Mouse (Mus musculus): ENCODE results near the gene Fstl1.

Fstl1 gene

DNA sequence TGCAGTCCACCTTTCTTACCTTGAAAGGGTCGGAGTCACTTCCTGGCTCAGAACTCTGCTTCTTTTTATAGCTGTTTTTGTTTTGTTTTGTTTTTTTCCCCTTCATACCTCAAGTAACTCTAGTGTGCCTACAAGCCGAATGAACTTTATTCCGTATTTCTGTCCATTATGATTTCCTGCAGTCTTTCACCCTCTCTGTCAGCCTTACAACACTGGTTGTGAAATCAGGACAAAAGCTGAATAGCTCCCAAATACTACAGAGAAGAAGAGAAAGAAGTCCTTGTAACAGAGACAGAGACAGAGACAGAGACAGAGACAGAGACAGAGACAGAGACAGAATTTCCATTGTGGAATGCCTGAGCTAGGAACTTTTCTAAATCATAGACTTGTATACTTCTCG is 41.3 kb downstream of the Fstl1 start:
- no peak for ATAC-seq (ENCODE audit: low TSS enrichment)

DNA sequence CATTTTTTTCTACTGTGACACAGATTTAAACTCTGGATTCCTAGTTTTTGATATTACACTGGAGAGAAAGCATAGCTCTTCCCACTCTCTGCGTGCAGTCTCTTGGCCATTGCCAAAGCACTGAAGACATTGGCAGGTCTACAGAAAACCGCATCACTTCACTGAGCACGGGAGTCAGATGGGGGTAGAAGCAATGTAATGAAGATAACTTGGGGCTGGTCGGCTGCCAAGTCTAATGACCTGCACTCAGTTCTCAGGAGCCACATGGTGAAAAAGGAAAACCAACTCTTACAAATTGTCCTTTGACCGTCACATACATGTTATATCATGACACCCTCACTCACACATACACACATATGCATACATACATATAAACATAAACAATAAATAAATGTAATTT is 47.3 kb downstream of the Fstl1 start:
- ATAC-seq (ENCODE audit: low TSS enrichment) = 0 out of 2 replicates have a peak, but pooled peaks have one; percentile 26

DNA sequence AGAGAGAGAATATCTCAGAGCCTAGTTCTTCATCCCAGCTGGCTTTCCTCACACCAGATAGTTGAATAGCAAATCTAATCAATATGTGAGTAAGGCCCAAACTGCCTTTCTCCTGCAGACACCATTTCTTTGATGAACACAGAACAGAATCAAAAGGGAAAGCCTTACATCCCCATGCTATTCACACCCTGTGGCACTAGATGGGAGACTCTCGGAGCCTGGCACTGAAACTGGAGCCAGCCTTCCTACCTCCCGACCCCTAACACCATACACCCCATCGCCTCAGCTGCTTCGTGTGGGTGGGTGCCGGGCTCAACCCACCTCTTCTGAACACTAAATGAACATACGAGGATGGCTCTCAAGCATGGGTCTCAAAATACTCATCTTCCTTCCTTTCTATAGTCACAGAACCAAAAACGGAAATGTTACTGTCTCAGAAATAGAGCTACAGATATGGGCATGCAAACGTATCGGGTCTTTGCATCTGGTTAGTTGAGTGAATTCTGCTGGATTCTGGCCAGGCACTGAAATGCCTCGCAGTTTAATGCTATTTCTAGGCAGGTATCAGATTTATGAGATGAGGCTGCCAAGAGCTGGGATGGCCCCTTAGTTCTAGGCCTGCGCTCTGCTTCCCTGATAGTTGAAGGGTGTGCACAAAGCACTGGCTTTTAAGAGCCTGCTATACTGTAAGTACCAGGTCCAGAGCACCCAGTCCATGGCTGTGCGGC is 48.3 kb downstream of the Fstl1 start:
- ATAC-seq (ENCODE audit: low TSS enrichment) = peak; percentile 75

DNA sequence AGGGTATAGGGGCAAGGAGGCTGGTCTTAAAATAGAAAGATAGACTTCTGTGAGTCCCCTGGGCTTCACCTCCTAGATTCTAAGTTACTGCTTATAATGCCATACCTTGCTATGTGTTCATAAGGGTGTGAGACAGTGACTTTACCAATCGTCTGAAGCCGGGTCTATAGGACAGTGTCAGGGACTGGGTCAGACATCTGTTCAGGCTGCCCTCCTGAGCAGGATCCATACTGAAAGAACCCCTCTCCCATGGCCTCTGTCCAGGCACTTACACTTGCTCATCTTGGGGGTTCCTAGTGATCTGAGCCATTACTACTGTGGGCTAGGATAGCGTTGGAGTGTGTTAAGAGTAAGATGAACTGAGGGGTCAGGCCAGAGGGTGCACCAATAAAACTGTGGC is 49.6 kb downstream of the Fstl1 start:
- no peak for ATAC-seq (ENCODE audit: low TSS enrichment)

DNA sequence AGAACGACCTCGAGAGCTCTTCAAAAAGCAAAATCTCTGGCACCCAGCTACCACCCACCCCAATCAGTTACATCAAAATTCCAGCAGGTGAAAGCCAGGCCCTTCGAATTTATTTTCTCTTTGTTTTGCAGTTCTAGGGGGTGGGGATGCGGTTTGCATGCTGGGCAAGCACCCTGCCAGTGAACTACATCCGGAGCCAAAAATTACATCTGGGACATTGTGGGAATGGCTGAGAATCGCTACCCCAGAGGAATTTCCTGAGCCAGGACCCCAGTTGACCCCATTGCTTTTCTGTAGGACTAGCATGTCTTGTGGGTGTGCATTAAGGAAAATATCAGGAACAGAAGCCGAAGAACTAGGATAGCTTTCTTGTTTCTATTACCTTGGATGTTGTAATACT is 54.4 kb downstream of the Fstl1 start:
- ATAC-seq (ENCODE audit: low TSS enrichment) = no peak

DNA sequence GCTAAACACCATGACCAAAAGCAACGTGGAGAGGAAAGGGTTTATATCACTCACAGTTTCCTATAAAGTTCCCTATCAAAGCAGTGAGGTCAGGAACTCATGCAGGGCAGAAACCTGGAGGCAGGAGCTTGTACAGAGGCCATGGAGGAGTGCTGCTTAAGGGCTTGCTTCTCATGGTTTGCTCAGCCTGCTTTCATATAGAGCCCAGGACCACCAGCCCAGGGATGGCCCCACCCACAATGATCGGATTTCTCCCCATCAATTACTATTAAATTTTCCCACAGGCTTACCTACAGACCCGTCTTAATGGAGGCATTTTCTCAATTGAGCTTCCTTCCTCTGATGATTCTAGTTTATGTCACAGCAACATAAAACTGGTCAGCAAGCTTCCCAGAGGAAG is 60.9 kb downstream of the Fstl1 start:
- no peak for ATAC-seq (ENCODE audit: low TSS enrichment)

DNA sequence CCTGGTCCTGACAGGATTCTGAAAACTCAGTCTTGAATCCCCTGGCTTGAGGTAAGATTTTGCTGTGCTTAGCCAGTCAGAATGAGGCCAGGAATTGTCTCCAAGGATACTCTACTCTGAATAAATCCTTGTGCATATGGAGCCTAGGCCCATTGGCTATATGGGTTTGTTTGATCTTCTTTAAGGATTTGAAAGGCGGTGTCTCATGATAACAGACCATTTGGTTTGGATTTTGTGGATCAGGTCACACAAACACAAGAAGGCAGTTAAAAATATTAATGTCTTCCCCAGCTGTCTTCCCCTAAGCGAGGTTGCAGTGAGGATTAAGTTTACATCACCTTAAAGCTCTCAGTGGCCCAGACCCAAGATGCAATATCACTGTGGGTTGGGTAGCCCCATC is 65.8 kb downstream of the Fstl1 start:
- ATAC-seq (ENCODE audit: low TSS enrichment) = no peak

DNA sequence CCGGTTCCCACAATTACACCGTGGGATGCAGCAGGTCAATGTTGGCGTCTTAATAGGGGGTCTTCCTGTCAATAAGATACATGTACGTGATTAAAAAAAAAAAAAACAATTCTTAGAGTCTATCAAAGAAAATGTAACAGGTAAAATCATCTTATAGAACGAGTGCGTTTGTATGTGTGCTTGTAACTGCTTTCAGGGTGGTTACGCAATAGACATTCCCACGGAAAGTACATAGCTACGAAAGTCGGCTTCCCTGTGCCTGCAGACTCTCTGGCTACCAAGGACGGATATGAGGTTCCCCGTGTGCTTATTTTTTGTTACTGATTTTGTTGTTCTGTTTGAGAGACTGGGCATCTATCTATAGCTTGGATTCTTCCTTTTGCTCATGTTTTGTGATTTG is 67.1 kb downstream of the Fstl1 start:
- no peak for ATAC-seq (ENCODE audit: low TSS enrichment)

DNA sequence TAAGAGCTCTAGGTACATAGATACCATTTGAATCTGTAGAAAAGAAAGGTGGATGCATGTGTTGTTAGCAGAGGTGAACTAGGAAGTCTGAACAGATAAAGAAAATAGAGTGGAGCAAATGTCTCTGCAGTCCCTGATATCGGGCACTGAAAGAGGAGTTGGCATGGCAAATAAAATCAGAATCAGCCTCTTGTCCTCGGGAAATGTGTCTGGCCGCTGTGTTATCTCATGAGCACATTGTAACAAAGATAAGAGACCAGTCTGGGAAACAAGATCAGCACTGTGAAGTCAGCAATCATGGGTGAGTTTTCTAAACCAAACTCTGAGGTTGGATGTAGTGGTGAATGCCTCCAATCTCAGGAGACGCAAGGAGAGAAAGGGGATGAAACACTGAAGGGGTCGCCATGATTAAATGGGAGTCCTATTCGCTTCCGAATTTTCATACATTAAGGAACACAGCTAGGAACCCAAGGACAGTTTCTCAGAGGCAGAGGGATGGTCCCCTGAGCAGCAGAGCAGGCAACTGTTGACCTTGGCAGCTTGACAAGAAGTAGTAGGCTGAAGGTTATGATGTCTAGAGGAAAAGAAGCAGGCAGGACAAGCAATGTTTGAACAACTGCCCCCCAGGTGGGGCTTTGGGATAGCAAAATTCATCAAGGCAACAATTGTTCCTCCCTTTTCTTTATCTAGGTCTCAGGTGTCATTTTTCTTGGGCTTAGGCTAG is 68.7 kb downstream of the Fstl1 start:
- ATAC-seq (ENCODE audit: low TSS enrichment) = no peak

DNA sequence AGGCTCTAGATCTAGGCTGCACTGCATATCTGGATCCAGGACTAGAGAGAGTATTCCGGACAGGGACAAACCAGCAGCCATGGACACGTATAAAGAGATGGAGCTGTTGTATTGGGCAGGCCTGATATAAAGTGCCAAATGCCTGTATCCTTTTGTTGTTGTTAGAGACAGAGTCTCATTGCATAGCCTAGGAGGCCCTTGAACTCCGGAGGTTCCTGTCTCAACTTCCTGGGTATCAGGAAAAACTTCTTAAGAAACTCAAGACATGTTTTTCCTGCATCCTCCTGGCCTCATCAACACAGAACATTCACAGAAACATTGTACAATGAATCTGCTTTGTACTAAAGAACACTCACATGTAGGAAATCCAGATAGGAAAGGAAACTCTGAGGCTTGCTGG is 70.4 kb downstream of the Fstl1 start:
- ATAC-seq (ENCODE audit: low TSS enrichment) = no peak

DNA sequence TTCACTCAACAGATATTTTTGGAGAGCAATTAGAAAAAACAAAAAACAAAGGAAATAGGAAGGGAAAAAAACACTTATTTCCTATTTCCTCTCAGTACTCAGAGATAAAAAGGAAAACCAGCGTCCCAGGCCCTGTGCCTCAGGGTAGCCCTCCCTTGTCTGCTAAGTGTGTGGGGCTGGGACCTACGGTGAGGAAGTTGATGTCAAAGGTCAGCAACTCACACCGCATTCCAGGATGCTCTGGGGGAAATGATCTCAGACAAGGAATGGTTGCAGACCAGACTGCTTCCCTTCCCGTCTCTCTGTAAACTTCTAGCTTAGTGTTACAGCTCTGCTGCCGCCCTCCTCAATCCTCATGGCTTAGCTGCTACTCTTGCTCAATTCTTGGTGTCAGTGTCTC is 74.7 kb downstream of the Fstl1 start:
- ATAC-seq (ENCODE audit: low TSS enrichment) = no peak

DNA sequence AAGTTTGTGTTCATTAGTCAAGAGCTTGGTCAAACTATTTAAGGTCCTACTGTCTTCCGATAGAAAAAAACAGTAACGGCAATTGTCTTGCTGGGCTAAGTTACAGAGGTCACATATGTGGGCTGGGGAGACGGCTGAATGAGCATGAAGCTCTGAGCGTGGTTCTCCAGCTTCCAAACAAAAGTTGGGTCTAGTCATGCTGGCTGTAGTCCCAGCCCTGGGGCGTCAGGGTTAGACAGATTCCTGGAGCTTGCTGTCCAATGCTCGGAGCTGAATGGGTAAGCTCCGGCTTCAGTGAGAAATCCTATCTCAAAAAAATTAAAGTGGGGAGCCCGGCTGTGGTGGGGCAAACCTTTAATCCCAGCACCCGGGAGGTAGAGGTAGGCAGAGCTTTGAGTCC is 76.6 kb downstream of the Fstl1 start:
- no peak for ATAC-seq (ENCODE audit: low TSS enrichment)

DNA sequence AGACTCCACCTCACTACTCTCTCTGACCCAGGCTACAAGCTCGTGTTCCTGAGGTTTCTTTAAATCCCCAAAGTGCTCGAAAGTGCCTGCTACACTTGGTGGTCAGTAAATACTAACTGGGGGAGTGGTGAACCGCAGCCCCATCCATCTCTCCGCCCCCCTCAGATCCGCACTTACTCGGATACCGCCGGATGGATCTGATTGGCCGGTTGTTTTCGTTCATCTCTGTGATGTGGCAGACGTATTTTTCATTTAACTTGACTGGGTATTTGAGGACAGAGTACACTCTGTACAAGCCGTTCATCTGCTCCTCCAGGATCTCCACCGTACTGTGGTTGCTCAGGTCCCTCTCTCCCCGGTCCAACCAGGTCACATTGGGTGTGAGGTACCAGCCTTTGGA is 77.4 kb downstream of the Fstl1 start:
- ATAC-seq (ENCODE audit: low TSS enrichment) = no peak

DNA sequence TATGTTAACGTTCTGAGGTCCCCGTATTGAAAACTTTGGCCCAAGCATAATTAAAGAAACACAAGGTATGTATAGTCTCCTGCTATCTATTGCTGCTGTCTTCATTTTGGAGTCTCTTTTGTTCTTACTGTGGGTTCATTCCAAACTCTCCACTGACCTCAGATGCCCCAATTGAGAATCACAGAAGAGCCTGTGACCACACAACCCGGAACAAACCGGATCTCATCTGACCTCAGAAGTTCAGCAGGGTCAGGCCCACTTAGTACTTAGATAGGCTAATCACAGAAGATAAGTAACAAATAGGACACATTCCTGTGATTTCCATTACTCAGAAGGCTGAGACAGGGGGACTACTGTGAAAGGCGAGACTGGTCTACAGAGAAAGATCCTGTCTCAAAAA is 77.9 kb downstream of the Fstl1 start:
- no peak for ATAC-seq (ENCODE audit: low TSS enrichment)

DNA sequence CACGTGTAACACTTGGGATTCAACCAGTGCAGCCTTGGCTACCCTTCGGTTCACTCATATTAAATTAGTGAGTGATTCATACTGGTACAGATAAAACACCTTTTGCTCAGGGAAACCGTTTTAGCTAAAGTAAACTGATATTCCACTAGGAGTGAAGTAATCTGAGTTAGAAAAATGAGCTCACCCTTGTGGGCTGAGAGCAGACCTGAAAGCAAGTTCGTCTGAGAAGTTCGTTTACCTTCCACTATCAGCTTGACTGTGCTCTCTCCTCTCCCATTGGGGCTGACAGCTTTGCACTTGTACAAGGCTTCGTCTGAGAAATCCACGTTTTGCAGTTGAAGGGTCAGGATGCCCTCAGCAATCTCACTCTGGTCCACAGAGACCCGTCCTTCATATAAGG is 78.9 kb downstream of the Fstl1 start:
- no peak for ATAC-seq (ENCODE audit: low TSS enrichment)

DNA sequence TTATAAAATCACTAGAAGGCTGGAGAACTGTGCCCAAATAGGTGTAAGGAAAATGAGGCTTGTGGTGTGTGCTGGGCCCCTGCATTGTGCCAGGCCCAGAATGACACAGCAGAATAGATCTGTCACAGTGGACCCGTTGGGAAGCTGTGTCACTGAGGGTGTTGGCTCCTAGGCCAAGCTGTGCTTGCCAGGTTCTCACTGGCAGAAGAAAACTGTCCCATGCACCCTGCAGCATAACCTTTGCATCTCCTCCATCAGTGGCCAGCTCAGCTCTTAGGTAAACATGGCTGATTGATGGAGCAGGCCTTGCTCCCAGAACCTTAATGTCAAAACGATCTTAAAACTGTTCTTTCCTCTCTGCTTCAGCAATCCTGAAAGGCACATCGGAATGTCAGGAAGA is 79.7 kb downstream of the Fstl1 start:
- no peak for ATAC-seq (ENCODE audit: low TSS enrichment)

DNA sequence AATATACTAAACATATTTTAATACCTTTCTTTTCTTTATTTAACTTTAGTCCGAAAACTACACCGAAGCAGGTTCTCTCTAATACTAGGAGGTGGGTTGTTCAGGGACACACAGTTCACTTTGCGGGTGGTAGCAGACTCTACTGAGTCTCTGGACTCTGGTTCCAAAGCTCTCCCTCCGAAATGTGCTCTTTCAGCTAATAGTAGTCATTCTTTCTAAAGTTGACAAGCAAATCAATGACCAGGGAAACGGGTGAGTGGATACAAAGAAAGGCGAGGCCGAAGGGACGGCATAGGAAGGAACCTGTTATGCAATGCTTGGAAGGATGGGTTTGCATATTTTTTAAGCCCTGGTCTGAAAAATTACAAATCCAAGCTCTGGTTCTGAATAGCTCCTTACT is 80.8 kb downstream of the Fstl1 start:
- ATAC-seq (ENCODE audit: low TSS enrichment) = no peak

DNA sequence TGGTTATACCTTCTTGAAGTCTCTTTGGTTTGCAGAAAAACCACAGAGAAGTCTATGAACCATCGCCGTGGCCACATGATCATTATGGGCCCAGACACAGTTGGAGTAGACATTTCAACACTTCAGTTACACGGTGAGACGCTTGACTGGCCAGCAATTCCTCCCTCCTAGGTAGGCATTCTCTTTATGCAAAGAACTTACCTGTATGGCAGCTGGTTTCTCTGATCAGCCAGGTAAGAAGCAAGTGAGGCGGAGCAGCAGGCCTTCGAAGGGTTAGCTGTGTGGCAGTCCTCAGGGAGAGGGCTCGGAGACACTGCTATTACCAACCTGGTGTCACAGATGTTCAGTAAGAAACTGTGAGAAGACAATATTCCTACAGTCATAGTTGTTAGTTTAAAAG is 83.5 kb downstream of the Fstl1 start:
- ATAC-seq (ENCODE audit: low TSS enrichment) = no peak

DNA sequence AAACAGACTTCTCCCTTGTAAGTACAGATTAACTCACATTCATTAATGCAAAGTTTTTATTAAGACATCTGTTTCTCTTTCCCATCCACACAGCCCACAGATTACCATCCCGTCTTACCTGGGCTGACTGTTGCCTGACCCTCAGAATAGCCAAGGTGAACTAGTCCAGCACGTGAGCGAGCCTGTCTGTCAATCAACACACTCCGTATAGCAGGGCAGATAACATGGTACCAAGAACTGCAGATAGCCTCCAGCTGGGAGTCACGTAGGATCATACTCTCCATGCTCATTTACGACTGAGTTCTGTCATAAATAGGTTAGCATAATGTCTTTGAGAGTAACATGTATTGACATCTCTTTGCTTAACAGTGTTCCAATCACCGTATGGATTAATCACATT is 84.4 kb downstream of the Fstl1 start, which contains the start of gene Gm36028:
Gm36028 (minus strand) TSS at position 118 of the 400 bp plus-strand sequence.
- ATAC-seq (ENCODE audit: low TSS enrichment) = no peak

DNA sequence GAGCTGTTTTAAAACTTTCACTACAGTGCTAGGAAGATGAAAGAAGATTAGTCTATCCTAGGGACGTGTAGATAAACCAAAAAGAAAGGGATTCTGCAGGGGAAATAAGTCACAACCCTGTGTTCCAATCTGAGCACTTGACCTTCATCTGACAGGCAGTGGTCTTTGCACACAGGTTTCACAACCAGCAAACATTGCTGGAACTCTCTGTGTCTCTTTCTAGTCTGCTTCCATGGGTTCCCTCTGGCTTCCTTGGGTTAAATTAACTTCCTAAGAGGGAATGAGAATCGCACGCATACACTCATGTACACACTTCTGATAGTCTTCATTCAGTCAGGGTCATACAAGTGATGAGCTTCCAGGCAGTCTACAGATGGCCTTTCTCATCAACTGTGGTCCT is 87.2 kb downstream of the Fstl1 start:
- ATAC-seq (ENCODE audit: low TSS enrichment) = no peak

DNA sequence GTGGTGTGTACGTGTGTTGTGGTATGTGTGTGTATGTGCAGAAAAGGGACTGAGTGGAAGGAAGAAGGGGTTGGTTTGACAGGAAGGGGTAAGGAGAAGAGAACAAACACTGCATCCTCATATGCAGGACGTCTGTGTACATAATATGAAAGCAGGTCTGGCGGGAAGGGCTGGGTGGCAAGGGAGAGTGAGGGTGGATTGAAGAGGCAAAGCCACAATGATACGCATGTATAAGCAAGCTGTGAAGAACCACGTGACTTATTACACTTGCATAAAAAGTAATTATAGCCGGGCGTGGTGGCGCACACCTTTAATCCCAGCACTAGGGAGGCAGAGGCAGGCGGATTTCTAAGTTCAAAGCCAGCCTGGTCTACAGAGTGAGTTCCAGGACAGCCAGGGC is 89.2 kb downstream of the Fstl1 start:
- ATAC-seq (ENCODE audit: low TSS enrichment) = no peak

DNA sequence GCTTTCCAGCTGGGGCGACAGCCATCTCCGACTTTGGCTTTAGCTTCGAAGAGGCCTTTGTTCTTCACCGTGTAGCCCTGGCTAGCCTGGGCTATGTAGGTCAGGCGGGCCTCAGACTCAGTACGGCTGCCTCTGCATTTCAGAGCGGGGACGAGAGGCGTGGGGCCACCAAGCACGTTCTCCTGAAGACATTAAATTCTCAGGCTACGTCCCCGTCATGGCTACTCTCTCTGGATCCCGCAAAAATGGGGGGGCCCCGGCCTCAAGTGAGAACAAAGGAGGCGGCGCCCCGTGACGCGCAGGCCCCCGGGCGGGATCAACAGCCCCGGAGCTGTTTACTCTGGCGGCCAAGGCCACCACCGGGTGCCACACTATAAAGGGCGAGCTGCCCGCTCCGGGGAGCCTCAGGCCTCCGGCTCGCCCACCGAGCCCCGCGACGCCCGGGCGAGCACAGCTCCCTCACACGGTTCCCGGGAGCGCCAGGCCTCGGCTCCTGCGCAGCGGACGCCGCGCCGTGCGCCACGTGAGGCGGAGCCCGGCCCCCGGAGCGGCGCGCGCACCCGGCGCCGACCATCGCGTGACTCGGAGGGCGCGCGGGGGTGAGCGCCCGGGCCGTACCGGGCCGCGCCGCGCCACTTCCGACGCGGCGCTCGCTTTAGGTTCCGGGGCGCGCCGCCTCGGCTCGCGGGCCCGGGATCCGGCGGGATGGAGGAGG is 91.3 kb downstream of the Fstl1 start, which contains the start of gene Lrrc58:
Lrrc58 (plus strand) TSS at position 599 of the 715 bp plus-strand sequence.
- peak; percentile 81 for ATAC-seq (ENCODE audit: low TSS enrichment)
